Mouse (Mus musculus) embryonic facial prominence, embryonic 15.5 days (tissue): ENCODE data around the gene Rnf121. TPM values are rescaled to one million over a fixed set of nuclear protein-coding genes. Genes with fewer than 3 reads are reported as not detected.
A peak's percentile ranks its signal among the peaks of the same experiment; 100 is the strongest.

Source experiments
- ATAC-seq: fragments of 200-750 bp; cut with Nextera tagmentation; 2 replicates; pipeline ENCODE4 v1.8.0; 2017; ENCODE audit warnings: low read depth, moderate TSS enrichment; ENCODE audit not compliant: insufficient number of reproducible peaks, low FRiP score, low TSS enrichment
- H3K27ac ChIP-seq: fragments of 300-500 bp; sonication (generic); replicated peaks from 2 replicates; pipeline ENCODE4 v1.5.1; 2015; ENCODE audit warnings: mild to moderate bottlenecking, inconsistent platforms
- H3K27me3 ChIP-seq: fragments of 300-500 bp; sonication (generic); 2 replicates; pipeline ENCODE4 v1.6.1; 2015; ENCODE audit warnings: inconsistent platforms
- H3K36me3 ChIP-seq: fragments of 300-500 bp; sonication (generic); 2 replicates; pipeline ENCODE4 v1.6.1; 2015; ENCODE audit warnings: mild to moderate bottlenecking, inconsistent platforms
- H3K4me1 ChIP-seq: fragments of 300-500 bp; sonication (generic); 2 replicates; pipeline ENCODE4 v1.6.1; 2015; ENCODE audit warnings: inconsistent platforms
- H3K4me2 ChIP-seq: fragments of 300-500 bp; sonication (generic); replicated peaks from 2 replicates; pipeline ENCODE4 v1.6.1; 2015; ENCODE audit warnings: mild to moderate bottlenecking, inconsistent platforms
- H3K4me3 ChIP-seq: fragments of 300-500 bp; sonication (generic); replicated peaks from 2 replicates; pipeline ENCODE4 v1.5.1; 2015; ENCODE audit warnings: mild to moderate bottlenecking, inconsistent platforms
- H3K9ac ChIP-seq: fragments of 300-500 bp; sonication (generic); 2 replicates; pipeline ENCODE4 v1.6.1; 2015; ENCODE audit warnings: inconsistent platforms
- H3K9me3 ChIP-seq: fragments of 300-500 bp; sonication (generic); replicated peaks from 2 replicates; pipeline ENCODE4 v1.6.1; 2016; ENCODE audit warnings: inconsistent platforms
- WGBS: fragments of 180-500 bp; shearing (Covaris S2); methylation state at CpG from one replicate; pipeline ENCODE4 v1.1.7; 2015; 5-methylcytosine and 5-hydroxymethylcytosine counted together
- polyA plus RNA-seq: library from polyadenylated mRNA; unstranded; fragments of >200 nt; fragmentation: Nextera tagmentation; extraction: Ambion mirVana; gene quantifications from 2 replicates; pipeline ENCODE4 v1.2.1, GENCODE M21; 2015

Rnf121 gene
- polyA plus RNA-seq = 28.6 and 29.5 TPM in 2 replicates

- Histone ChIP-seq H3K36me3 (peaks cover 4% of the 10 kb centered on the region; the same call in 1 of the 2 replicates), H3K9me3 (no peaks in the 10 kb centered on the region), H3K27me3 (no peaks in the 10 kb centered on the region), H3K4me2 (peak within 1 kb of the TSS; percentile 68), H3K9ac (peak within 1 kb of the TSS; percentile 45), H3K27ac (peak within 1 kb of the TSS; percentile 88), H3K4me1 (peaks cover 18% of the 10 kb centered on the region), H3K4me3 (peak within 1 kb of the TSS; percentile 78)
- WGBS = under 1% methylated on average over 56 of the region's 56 CpGs
- ATAC-seq = peak; percentile 99
Measured at GRCm38 (mm10) chr7:102065046-102065891, at the start of gene Rnf121, which contains the start of the genes Xndc1 and Xntrpc. Rnf121 (minus strand) TSS chr7:102065469. Xndc1 (plus strand) TSS chr7:102065511. Xntrpc (plus strand) TSS chr7:102065713.

- H3K36me3 ChIP-seq = peaks cover 3% of the 10 kb centered on the region; the same call in 1 of the 2 replicates
- no peak overlapping the region for H3K9ac ChIP-seq
- H3K27me3 ChIP-seq = no peaks in the 10 kb centered on the region
- H3K4me1 ChIP-seq = no peaks in the 10 kb centered on the region
- no peaks in the 10 kb centered on the region for H3K9me3 ChIP-seq
- H3K27ac ChIP-seq = no peak overlapping the region
- no peak overlapping the region for H3K4me2 ChIP-seq
- ATAC-seq = no peak
- WGBS = 82% methylated on average over 45 of the region's 45 CpGs
- H3K4me3 ChIP-seq = no peak overlapping the region
Measured at GRCm38 (mm10) chr7:102113151-102113729, 48.0 kb upstream of the Rnf121 start.

- Histone ChIP-seq H3K4me1 (peaks cover 8% of the 10 kb centered on the region), H3K9me3 (no peaks in the 10 kb centered on the region)
- 87% methylated on average over 4 of the region's 4 CpGs for WGBS
Measured at GRCm38 (mm10) chr7:102109746-102110145, 44.5 kb upstream of the Rnf121 start.

GRCm38 (mm10) chr7:102109171-102109570 is 43.9 kb upstream of the Rnf121 start, which contains the start of gene Art5:
Art5 (minus strand) TSS chr7:102109489.
- 73% methylated on average over 7 of the region's 7 CpGs for WGBS
- H3K27ac ChIP-seq = no peak within 1 kb of the TSS
- ATAC-seq = no peak
- no peaks in the 10 kb centered on the region for H3K36me3 ChIP-seq
- H3K4me2 ChIP-seq = no peak within 1 kb of the TSS
- no peak within 1 kb of the TSS for H3K9ac ChIP-seq
- no peak within 1 kb of the TSS for H3K4me3 ChIP-seq
- no peaks in the 10 kb centered on the region for H3K27me3 ChIP-seq
- peaks cover 8% of the 10 kb centered on the region for H3K4me1 ChIP-seq
- no peaks in the 10 kb centered on the region for H3K9me3 ChIP-seq

More at GRCm38 (mm10) chr7:102109746-102110145, 44.5 kb upstream of the Rnf121 start:
- Histone ChIP-seq H3K36me3 (no peaks in the 10 kb centered on the region), H3K4me3 (no peak overlapping the region), H3K9ac (no peak overlapping the region), H3K27ac (no peak overlapping the region), H3K27me3 (no peaks in the 10 kb centered on the region), H3K4me2 (no peak overlapping the region)
- ATAC-seq = no peak

GRCm38 (mm10) chr7:102108206-102108605 is 42.9 kb upstream of the Rnf121 start:
- Histone ChIP-seq H3K27me3 (no peaks in the 10 kb centered on the region), H3K4me1 (peaks cover 8% of the 10 kb centered on the region), H3K9ac (no peak overlapping the region), H3K9me3 (no peaks in the 10 kb centered on the region), H3K4me2 (no peak overlapping the region), H3K27ac (no peak overlapping the region), H3K4me3 (no peak overlapping the region), H3K36me3 (no peaks in the 10 kb centered on the region)
- ATAC-seq = no peak
- 88% methylated on average over 1 of the region's 1 CpGs for WGBS

GRCm38 (mm10) chr7:102106700-102107141 is 41.5 kb upstream of the Rnf121 start:
- 16% methylated on average over 23 of the region's 23 CpGs for WGBS
- Histone ChIP-seq H3K4me2 (peak overlapping the region; percentile 47), H3K36me3 (no peaks in the 10 kb centered on the region), H3K4me3 (peak overlapping the region; percentile 26), H3K9me3 (no peaks in the 10 kb centered on the region), H3K27me3 (no peaks in the 10 kb centered on the region), H3K27ac (no peak overlapping the region), H3K9ac (peak overlapping the region; percentile 19; the same call in 1 of the 2 replicates), H3K4me1 (peaks cover 8% of the 10 kb centered on the region)
- no peak for ATAC-seq

GRCm38 (mm10) chr7:102104126-102104525 is 38.9 kb upstream of the Rnf121 start:
- no peak for ATAC-seq
- H3K27me3 ChIP-seq = no peaks in the 10 kb centered on the region
- peaks cover 21% of the 10 kb centered on the region for H3K4me1 ChIP-seq
- no peaks in the 10 kb centered on the region for H3K36me3 ChIP-seq
- 72% methylated on average over 5 of the region's 5 CpGs for WGBS
- no peak overlapping the region for H3K9ac ChIP-seq
- no peak overlapping the region for H3K4me3 ChIP-seq
- H3K4me2 ChIP-seq = no peak overlapping the region
- H3K9me3 ChIP-seq = no peaks in the 10 kb centered on the region
- H3K27ac ChIP-seq = no peak overlapping the region

GRCm38 (mm10) chr7:102103555-102103954 is 38.3 kb upstream of the Rnf121 start:
- no peaks in the 10 kb centered on the region for H3K27me3 ChIP-seq
- H3K9ac ChIP-seq = no peak overlapping the region
- H3K4me2 ChIP-seq = no peak overlapping the region
- H3K9me3 ChIP-seq = no peaks in the 10 kb centered on the region
- WGBS = 85% methylated on average over 2 of the region's 2 CpGs
- ATAC-seq = no peak
- H3K36me3 ChIP-seq = no peaks in the 10 kb centered on the region
- no peak overlapping the region for H3K4me3 ChIP-seq
- H3K4me1 ChIP-seq = peaks cover 23% of the 10 kb centered on the region
- H3K27ac ChIP-seq = no peak overlapping the region

GRCm38 (mm10) chr7:102102696-102103095 is 37.4 kb upstream of the Rnf121 start:
- 45% methylated on average over 6 of the region's 6 CpGs for WGBS
- Histone ChIP-seq H3K27me3 (no peaks in the 10 kb centered on the region), H3K36me3 (no peaks in the 10 kb centered on the region), H3K4me1 (peaks cover 23% of the 10 kb centered on the region), H3K9ac (no peak overlapping the region), H3K4me2 (no peak overlapping the region), H3K27ac (no peak overlapping the region), H3K9me3 (no peaks in the 10 kb centered on the region), H3K4me3 (no peak overlapping the region)
- no peak for ATAC-seq

GRCm38 (mm10) chr7:102102241-102102640 is 37.0 kb upstream of the Rnf121 start:
- Histone ChIP-seq H3K4me2 (no peak overlapping the region), H3K4me1 (peaks cover 23% of the 10 kb centered on the region), H3K27ac (no peak overlapping the region), H3K9me3 (no peaks in the 10 kb centered on the region), H3K9ac (no peak overlapping the region), H3K27me3 (no peaks in the 10 kb centered on the region), H3K4me3 (no peak overlapping the region), H3K36me3 (no peaks in the 10 kb centered on the region)
- 43% methylated on average over 8 of the region's 8 CpGs for WGBS
- no peak for ATAC-seq

GRCm38 (mm10) chr7:102101487-102101886 is 36.2 kb upstream of the Rnf121 start, which contains the start of gene Art1:
Art1 (plus strand) TSS chr7:102101743.
- Histone ChIP-seq H3K27ac (no peak within 1 kb of the TSS), H3K4me2 (no peak within 1 kb of the TSS; the same call in 1 of the 2 replicates), H3K9me3 (no peaks in the 10 kb centered on the region), H3K9ac (no peak within 1 kb of the TSS), H3K4me1 (peaks cover 15% of the 10 kb centered on the region; the same call in 1 of the 2 replicates), H3K27me3 (no peaks in the 10 kb centered on the region), H3K36me3 (no peaks in the 10 kb centered on the region), H3K4me3 (no peak within 1 kb of the TSS)
- no peak for ATAC-seq
- WGBS = 46% methylated on average over 5 of the region's 5 CpGs
